Mouse (Mus musculus) kidney, embryonic 16.5 days (tissue): ENCODE measurements at regions not wholly inside any gene's neighbourhood (a gene's known extent, or its start where the extent isn't known, plus 50 kb on each side); places are given as distances from the start of the nearest gene placed in this dataset.

ENCODE experiments used
- ATAC-seq: fragments of 200-750 bp; cut with Nextera tagmentation; 2 replicates; pipeline ENCODE4 v1.8.0; 2017; ENCODE audit warnings: moderate TSS enrichment; ENCODE audit not compliant: low FRiP score, low TSS enrichment
- H3K27ac ChIP-seq: fragments of 300-500 bp; sonication (generic); 2 replicates; pipeline ENCODE4 v1.5.1; 2014; ENCODE audit warnings: low read length
- H3K27me3 ChIP-seq: fragments of 300-500 bp; sonication (generic); 2 replicates; pipeline ENCODE4 v1.6.1; 2014; ENCODE audit warnings: low read length, control low read depth, mixed read lengths; ENCODE audit not compliant: insufficient read depth
- H3K36me3 ChIP-seq: fragments of 300-500 bp; sonication (generic); 2 replicates; pipeline ENCODE4 v1.6.1; 2014; ENCODE audit warnings: low read length, control low read depth, mixed read lengths; ENCODE audit not compliant: insufficient read depth
- H3K4me1 ChIP-seq: fragments of 300-500 bp; sonication (generic); 2 replicates; pipeline ENCODE4 v1.6.1; 2014; ENCODE audit warnings: low read length, control low read depth, mixed read lengths; ENCODE audit not compliant: insufficient read depth
- H3K4me2 ChIP-seq: fragments of 300-500 bp; sonication (generic); replicated peaks from 2 replicates; pipeline ENCODE4 v1.6.1; 2014; ENCODE audit warnings: low read depth, low read length
- H3K4me3 ChIP-seq: fragments of 300-500 bp; sonication (generic); 2 replicates; pipeline ENCODE4 v1.5.1; 2014; ENCODE audit warnings: mild to moderate bottlenecking, low read length
- H3K9ac ChIP-seq: fragments of 300-500 bp; sonication (generic); replicated peaks from 2 replicates; pipeline ENCODE4 v1.6.1; 2014; ENCODE audit warnings: low read length
- H3K9me3 ChIP-seq: fragments of 300-500 bp; sonication (generic); 2 replicates; pipeline ENCODE4 v1.6.1; 2016; ENCODE audit warnings: low read length, control low read depth
- WGBS: fragments of 180-500 bp; shearing (Covaris S2); extraction: QIAGEN DNeasy Blood & Tissue Kit; methylation state at CpG from one replicate; pipeline ENCODE4 v1.1.7; 2014; 5-methylcytosine and 5-hydroxymethylcytosine counted together

DNA sequence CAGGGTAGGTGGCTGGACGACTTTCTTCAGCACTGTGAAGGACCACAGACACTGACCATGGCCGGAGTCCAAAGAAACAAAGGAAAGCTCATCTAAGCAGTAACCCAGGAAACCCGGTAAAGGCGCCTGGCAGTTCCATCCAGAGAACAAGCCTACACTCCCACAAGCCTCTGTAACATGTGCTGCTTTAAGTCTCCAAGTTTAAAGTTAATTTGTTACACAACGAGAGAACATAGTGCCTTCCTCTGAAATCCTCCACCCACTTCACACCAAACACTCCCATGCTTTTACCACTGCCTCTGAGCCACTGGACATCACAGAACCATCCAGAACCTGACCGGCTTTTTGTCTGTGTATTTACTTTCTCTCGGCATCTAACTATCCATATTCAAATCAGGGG is 416.0 kb downstream of the Atp23 start:
- Histone ChIP-seq H3K4me2 (no peak overlapping the region), H3K27ac (no peak overlapping the region), H3K36me3 (no peaks in the 10 kb centered on the region), H3K9me3 (peaks cover 3% of the 10 kb centered on the region; the same call in 1 of the 2 replicates), H3K4me1 (no peaks in the 10 kb centered on the region), H3K9ac (no peak overlapping the region), H3K4me3 (no peak overlapping the region), H3K27me3 (no peaks in the 10 kb centered on the region)
- whole genome bisulfite sequencing = 83% methylated on average over 7 of the region's 7 CpGs
- no peak for ATAC-seq

DNA sequence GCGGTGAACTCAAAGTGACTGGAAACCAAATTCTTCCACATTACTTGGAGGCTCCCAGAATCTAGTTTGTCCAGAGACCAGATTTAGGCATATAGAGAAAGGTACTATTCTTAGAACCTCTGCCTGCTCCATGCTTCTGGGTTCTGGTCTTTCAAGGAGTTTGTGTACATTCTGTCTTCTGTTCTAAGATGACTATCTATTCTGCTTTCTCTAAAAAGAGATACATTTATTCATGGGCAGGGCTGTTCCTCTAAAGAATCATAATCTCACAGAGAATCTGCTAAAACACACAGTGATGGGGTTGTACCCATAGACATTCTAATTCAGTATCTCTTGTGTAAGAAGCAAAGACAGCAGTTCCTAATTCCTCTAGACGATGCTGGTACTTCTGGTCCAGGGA is 417.7 kb downstream of the Atp23 start:
- H3K4me2 ChIP-seq = no peak overlapping the region
- WGBS = 88% methylated on average over 2 of the region's 2 CpGs
- no peak overlapping the region for H3K4me3 ChIP-seq
- no peak overlapping the region for H3K9ac ChIP-seq
- H3K36me3 ChIP-seq = no peaks in the 10 kb centered on the region
- no peak overlapping the region for H3K27ac ChIP-seq
- H3K4me1 ChIP-seq = no peaks in the 10 kb centered on the region
- ATAC-seq = no peak
- H3K27me3 ChIP-seq = no peaks in the 10 kb centered on the region
- peaks cover 3% of the 10 kb centered on the region; the same call in 1 of the 2 replicates for H3K9me3 ChIP-seq

DNA sequence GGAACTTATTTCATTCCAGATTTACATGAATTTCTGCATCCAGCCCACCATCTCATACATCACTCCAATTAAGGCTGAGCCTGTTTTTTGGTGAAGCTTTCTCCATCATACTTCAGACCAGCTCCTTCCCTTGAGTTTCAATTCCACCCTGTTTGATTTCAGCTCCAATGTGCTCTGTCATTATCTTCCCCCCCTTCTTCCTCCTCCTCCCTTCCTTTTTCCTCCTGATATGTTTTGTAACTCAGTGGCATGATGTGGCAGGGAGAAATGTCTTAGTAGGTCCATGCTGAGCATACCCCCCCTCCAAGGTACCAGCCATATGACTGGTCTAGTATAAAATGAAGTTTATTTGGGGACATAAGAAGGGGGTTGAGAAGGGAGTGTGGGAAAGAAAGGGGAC is 420.8 kb downstream of the Atp23 start:
- Histone ChIP-seq H3K27ac (no peak overlapping the region), H3K36me3 (no peaks in the 10 kb centered on the region), H3K4me3 (no peak overlapping the region), H3K9me3 (peaks cover 3% of the 10 kb centered on the region; the same call in 1 of the 2 replicates), H3K4me1 (no peaks in the 10 kb centered on the region), H3K9ac (no peak overlapping the region), H3K27me3 (no peaks in the 10 kb centered on the region), H3K4me2 (no peak overlapping the region)
- ATAC-seq = no peak

DNA sequence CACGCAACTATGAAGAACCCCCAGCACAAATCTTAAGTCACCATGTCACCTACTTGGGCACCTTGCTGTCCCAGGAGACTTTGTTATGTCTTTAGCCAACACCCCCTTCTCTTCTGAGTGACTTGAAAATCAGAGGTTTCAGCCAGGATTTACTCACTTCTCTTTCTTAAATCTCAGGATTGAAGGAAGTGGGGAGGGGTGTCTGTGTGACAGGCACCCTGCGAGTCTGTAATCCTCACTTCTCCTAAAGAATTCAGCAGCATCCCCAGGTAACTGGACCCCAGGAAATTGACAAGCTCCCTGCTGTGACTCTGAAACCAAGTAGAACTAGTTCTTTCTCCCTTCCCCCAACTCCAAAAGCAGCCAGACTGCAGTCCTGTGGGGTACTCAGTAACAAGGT is 421.4 kb downstream of the Atp23 start:
- H3K36me3 ChIP-seq = no peaks in the 10 kb centered on the region
- H3K9me3 ChIP-seq = peaks cover 3% of the 10 kb centered on the region; the same call in 1 of the 2 replicates
- no peak overlapping the region for H3K4me3 ChIP-seq
- H3K27me3 ChIP-seq = no peaks in the 10 kb centered on the region
- no peaks in the 10 kb centered on the region for H3K4me1 ChIP-seq
- WGBS = 54% methylated on average over 2 of the region's 2 CpGs
- no peak for ATAC-seq
- H3K9ac ChIP-seq = no peak overlapping the region
- no peak overlapping the region for H3K27ac ChIP-seq
- no peak overlapping the region for H3K4me2 ChIP-seq

- peak overlapping the region; percentile 58; the same call in 1 of the 2 replicates for H3K27ac ChIP-seq
- H3K4me2 ChIP-seq = no peak overlapping the region
- no peak overlapping the region for H3K4me3 ChIP-seq
- H3K9ac ChIP-seq = no peak overlapping the region
- H3K9me3 ChIP-seq = no peaks in the 10 kb centered on the region
- peaks cover 6% of the 10 kb centered on the region; the same call in 1 of the 2 replicates for H3K4me1 ChIP-seq
- ATAC-seq = peak; percentile 88
- H3K36me3 ChIP-seq = no peaks in the 10 kb centered on the region
- no peaks in the 10 kb centered on the region for H3K27me3 ChIP-seq
- 43% methylated on average over 6 of the region's 6 CpGs for WGBS
Observed at GRCm38 (mm10) chr10:126473050-126473719, 428.0 kb downstream of the Atp23 start.

GRCm38 (mm10) chr10:126470838-126471491 is 430.2 kb downstream of the Atp23 start:
- H3K4me3 ChIP-seq = no peak overlapping the region
- peak; percentile 52; the same call in 1 of the 2 replicates for ATAC-seq
- H3K36me3 ChIP-seq = no peaks in the 10 kb centered on the region
- peak overlapping the region; percentile 64 for H3K27ac ChIP-seq
- WGBS = 55% methylated on average over 4 of the region's 4 CpGs
- H3K4me1 ChIP-seq = peaks cover 6% of the 10 kb centered on the region; the same call in 1 of the 2 replicates
- H3K9ac ChIP-seq = no peak overlapping the region
- no peak overlapping the region for H3K4me2 ChIP-seq
- no peaks in the 10 kb centered on the region for H3K27me3 ChIP-seq
- H3K9me3 ChIP-seq = peaks cover 4% of the 10 kb centered on the region; the same call in 1 of the 2 replicates

DNA sequence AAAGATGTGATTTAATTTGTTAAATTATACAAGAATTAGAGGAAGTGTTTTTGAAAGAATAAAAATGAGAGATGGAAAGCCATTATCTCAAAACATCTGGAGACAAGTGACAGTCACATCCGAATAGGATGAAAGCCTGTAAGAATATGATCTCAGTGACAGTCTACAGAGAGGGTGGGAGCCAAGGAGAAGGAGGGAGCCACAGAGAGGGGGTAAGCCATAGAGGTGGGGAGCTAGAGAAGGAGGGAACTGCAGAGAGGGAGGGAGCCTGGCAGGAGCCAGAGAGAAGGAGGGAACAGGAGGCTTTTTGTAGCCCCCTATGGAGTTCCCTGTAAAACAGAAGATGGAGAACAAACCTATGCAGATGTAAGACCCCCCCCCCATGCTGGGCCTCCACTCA is 438.4 kb downstream of the Atp23 start:
- no peak overlapping the region for H3K27ac ChIP-seq
- H3K9me3 ChIP-seq = peaks cover 4% of the 10 kb centered on the region; the same call in 1 of the 2 replicates
- no peak overlapping the region for H3K9ac ChIP-seq
- 68% methylated on average over 1 of the region's 1 CpGs for whole genome bisulfite sequencing
- no peaks in the 10 kb centered on the region for H3K4me1 ChIP-seq
- H3K4me2 ChIP-seq = no peak overlapping the region
- no peak overlapping the region for H3K4me3 ChIP-seq
- H3K27me3 ChIP-seq = no peaks in the 10 kb centered on the region
- no peaks in the 10 kb centered on the region for H3K36me3 ChIP-seq
- no peak for ATAC-seq

DNA sequence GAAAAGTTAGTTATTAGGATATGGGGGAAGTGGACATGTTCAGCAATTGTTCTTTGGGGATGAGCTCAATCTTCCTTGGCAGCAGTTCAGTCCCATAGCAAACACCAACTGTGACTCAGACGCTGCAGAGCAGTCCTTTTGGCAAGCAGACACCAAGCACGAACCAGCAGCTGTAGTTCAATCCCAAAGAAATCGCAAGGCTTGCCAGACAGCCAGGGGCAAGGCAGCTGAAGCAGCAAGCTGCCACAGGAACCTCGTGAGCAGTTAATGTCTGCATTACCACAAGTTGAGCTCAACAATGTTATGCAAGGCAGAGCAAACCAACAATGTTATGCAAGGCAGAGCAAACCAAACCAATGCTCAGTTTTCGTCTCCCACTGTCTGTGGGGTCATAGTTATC is 442.6 kb downstream of the Atp23 start:
- Histone ChIP-seq H3K4me2 (no peak overlapping the region), H3K36me3 (no peaks in the 10 kb centered on the region), H3K9ac (no peak overlapping the region), H3K4me3 (no peak overlapping the region), H3K9me3 (peaks cover 4% of the 10 kb centered on the region), H3K27me3 (no peaks in the 10 kb centered on the region), H3K4me1 (no peaks in the 10 kb centered on the region), H3K27ac (no peak overlapping the region)
- 69% methylated on average over 5 of the region's 5 CpGs for WGBS
- ATAC-seq = no peak

DNA sequence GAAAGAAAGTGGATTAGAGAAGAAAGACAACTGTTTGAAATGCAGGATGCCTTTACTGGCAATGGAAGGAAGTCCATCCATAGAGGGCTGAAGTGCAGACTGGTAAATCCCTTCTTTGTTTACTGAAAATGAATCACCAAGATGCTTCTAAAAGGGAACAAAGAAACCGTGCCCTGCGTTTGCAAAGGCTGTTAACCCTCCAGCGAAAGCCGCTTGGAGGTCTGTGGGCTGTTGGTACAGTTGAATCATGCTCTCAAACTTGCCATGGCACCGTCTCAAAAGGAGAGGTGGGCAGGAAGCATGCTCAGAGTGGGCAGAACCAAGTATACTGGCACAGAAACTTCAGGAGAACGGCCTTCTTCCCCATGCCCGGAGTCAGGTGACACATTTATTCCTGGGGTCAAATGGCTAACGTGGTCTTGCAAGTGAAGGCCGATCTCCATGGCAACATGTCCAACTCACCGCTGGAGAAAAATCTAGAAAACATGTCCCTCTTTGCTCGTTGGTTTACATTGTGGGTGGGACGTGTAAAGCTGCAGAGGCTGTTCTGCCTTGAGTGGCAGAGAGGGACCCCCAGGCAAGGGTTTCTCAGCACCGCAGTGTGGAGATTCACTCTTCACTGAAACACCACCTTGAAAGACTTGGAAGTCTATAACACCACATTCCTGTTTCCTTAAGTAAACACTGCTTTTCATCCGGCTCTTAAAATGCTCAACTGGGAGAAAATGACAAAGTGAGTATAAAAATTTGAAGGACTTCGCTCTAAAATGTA is 448.2 kb downstream of the Atp23 start:
- 72% methylated on average over 15 of the region's 15 CpGs for WGBS
- H3K9ac ChIP-seq = no peak overlapping the region
- ATAC-seq = no peak
- H3K4me1 ChIP-seq = no peaks in the 10 kb centered on the region
- no peaks in the 10 kb centered on the region for H3K27me3 ChIP-seq
- H3K9me3 ChIP-seq = peaks cover 4% of the 10 kb centered on the region
- no peak overlapping the region for H3K4me3 ChIP-seq
- H3K27ac ChIP-seq = no peak overlapping the region
- H3K4me2 ChIP-seq = no peak overlapping the region
- no peaks in the 10 kb centered on the region for H3K36me3 ChIP-seq
